Mouse (Mus musculus): Measurements from ENCODE around the gene Clcc1. TPM values are rescaled to one million over a fixed set of nuclear protein-coding genes. Genes with fewer than 3 reads are reported as not detected.

Gene Clcc1
- polyA plus RNA-seq, 1 experiment from 2014 or later, result 44.6 TPM

- no peaks in the 10 kb centered on the region for H3K27me3 ChIP-seq
- H3K36me3 ChIP-seq, result no peaks in the 10 kb centered on the region
- H3K27ac ChIP-seq, result no peak overlapping the region
- no peak overlapping the region for H3K4me2 ChIP-seq
- DNase-seq (no peak), ATAC-seq (ENCODE audit: low read depth) (no peak)
- 63% methylated on average over 7 of the region's 7 CpGs for WGBS (ENCODE audit: insufficient replicate concordance)
- H3K9ac ChIP-seq, result no peak overlapping the region
- H3K4me3 ChIP-seq (replicated peaks), result no peak overlapping the region
- 0 out of 2 replicates have a peak, but pooled peaks cover 7% of the 10 kb centered on the region for H3K9me3 ChIP-seq (replicated peaks)
- peaks cover 18% of the 10 kb centered on the region for H3K4me1 ChIP-seq (replicated peaks)
Observed at GRCm38 (mm10) chr3:108726413-108726812, 72.7 kb downstream of the Clcc1 start.

- H3K4me1 ChIP-seq (replicated peaks), result peaks cover 18% of the 10 kb centered on the region
- H3K36me3 ChIP-seq, result no peaks in the 10 kb centered on the region
- H3K9me3 ChIP-seq (replicated peaks), result 0 out of 2 replicates have a peak, but pooled peaks cover 7% of the 10 kb centered on the region
- peaks cover 7% of the 10 kb centered on the region; the same call in 1 of the 2 replicates for H3K27me3 ChIP-seq
- H3K4me2 ChIP-seq, result no peak overlapping the region
- no peak overlapping the region for H3K4me3 ChIP-seq (replicated peaks)
- no peak for ATAC-seq (ENCODE audit: low read depth)
- DNase-seq, result no peak
- H3K27ac ChIP-seq, result no peak overlapping the region
- H3K9ac ChIP-seq, result no peak overlapping the region
Observed at GRCm38 (mm10) chr3:108727344-108727743, 73.6 kb downstream of the Clcc1 start.

GRCm38 (mm10) chr3:108727776-108728175, 74.1 kb downstream of the Clcc1 start:
- Histone ChIP-seq H3K4me3 (replicated peaks) (no peak overlapping the region), H3K9ac (no peak overlapping the region), H3K9me3 (replicated peaks) (0 out of 2 replicates have a peak, but pooled peaks cover 7% of the 10 kb centered on the region), H3K36me3 (no peaks in the 10 kb centered on the region), H3K4me2 (no peak overlapping the region), H3K27ac (no peak overlapping the region), H3K27me3 (peaks cover 11% of the 10 kb centered on the region; the same call in 1 of the 2 replicates), H3K4me1 (replicated peaks) (peaks cover 13% of the 10 kb centered on the region)
- ATAC-seq (ENCODE audit: low read depth) (no peak), DNase-seq (no peak)
- 43% methylated on average over 3 of the region's 3 CpGs for WGBS (ENCODE audit: insufficient replicate concordance)

Other genes with a start within 250 kb of the Clcc1 start
- gene Celsr2, start 238.4 kb upstream of the Clcc1 start, polyA plus RNA-seq (2015; fragmentation: Nextera tagmentation; extraction: Ambion mirVana), result 0.22 and 0.56 TPM in 2 replicates
- gene Sars, start 208.7 kb upstream of the Clcc1 start, polyA plus RNA-seq (2015; fragmentation: Nextera tagmentation; extraction: Ambion mirVana), result 108 and 129 TPM in 2 replicates
- not detected in 2 replicates for gene 1700013F07Rik, start 119.8 kb upstream of the Clcc1 start, polyA plus RNA-seq (2015; fragmentation: Nextera tagmentation; extraction: Ambion mirVana)
- 0.09 and 0.10 TPM in 2 replicates for gene 5330417C22Rik, start 117.4 kb upstream of the Clcc1 start, polyA plus RNA-seq (2015; fragmentation: Nextera tagmentation; extraction: Ambion mirVana)
- 13.7 and 18.5 TPM in 2 replicates for gene Tmem167b, start 91.4 kb upstream of the Clcc1 start, polyA plus RNA-seq (2015; fragmentation: Nextera tagmentation; extraction: Ambion mirVana)
- gene Taf13, start 82.2 kb upstream of the Clcc1 start, polyA plus RNA-seq (2015; fragmentation: Nextera tagmentation; extraction: Ambion mirVana), result 13.0 and 17.4 TPM in 2 replicates
- 1.7 and 1.8 TPM in 2 replicates for gene Wdr47, start 62.6 kb upstream of the Clcc1 start, polyA plus RNA-seq (2015; fragmentation: Nextera tagmentation; extraction: Ambion mirVana)
- 35.9 and 45.0 TPM in 2 replicates for gene Gpsm2, start 68.4 kb downstream of the Clcc1 start, polyA plus RNA-seq (2015; fragmentation: Nextera tagmentation; extraction: Ambion mirVana)
- gene Aknad1, start 85.7 kb downstream of the Clcc1 start, polyA plus RNA-seq (2015; fragmentation: Nextera tagmentation; extraction: Ambion mirVana), result 0.37 and 0.56 TPM in 2 replicates
- gene Stxbp3, start 186.6 kb downstream of the Clcc1 start, polyA plus RNA-seq (2015; fragmentation: Nextera tagmentation; extraction: Ambion mirVana), result 19.0 and 24.6 TPM in 2 replicates
- 0.05 TPM in 1 of 2 replicates, not detected in the other for gene Fndc7, start 236.1 kb downstream of the Clcc1 start, polyA plus RNA-seq (2015; fragmentation: Nextera tagmentation; extraction: Ambion mirVana)

Data from liver, embryonic 13.5 days (tissue).